Mouse (Mus musculus): ENCODE measurements around the gene Gstcd. TPM values are rescaled to one million over a fixed set of nuclear protein-coding genes. Genes with fewer than 3 reads are reported as not detected.

Gene Gstcd
- polyA plus RNA-seq, 1 experiment from 2014 or later: 7.8 TPM

- ATAC-seq (ENCODE audit: low read depth): no peak
- H3K4me2 ChIP-seq (ENCODE audit: low read depth, low read length): no peak overlapping the region
- 79% methylated on average over 5 of the region's 5 CpGs for WGBS
Measured at GRCm38 (mm10) chr3:132986188-132986587, 105.6 kb downstream of the Gstcd start.

GRCm38 (mm10) chr3:132983845-132984485 is 107.9 kb downstream of the Gstcd start:
- ATAC-seq (ENCODE audit: low read depth): peak; percentile 96
- H3K4me1 ChIP-seq (replicated peaks; ENCODE audit: control insufficient read depth, insufficient read depth, low read length): peaks cover 20% of the 10 kb centered on the region
- H3K4me2 ChIP-seq (ENCODE audit: low read depth, low read length): peak overlapping the region; percentile 17
- H3K4me3 ChIP-seq (ENCODE audit: low read length): no peak overlapping the region
- H3K27ac ChIP-seq (ENCODE audit: low read length): peak overlapping the region; percentile 90
- no peaks in the 10 kb centered on the region for H3K27me3 ChIP-seq (ENCODE audit: control insufficient read depth, insufficient read depth, low read depth, low read length)
- no peaks in the 10 kb centered on the region for H3K9me3 ChIP-seq (ENCODE audit: control insufficient read depth, low read length)
- 0 out of 2 replicates have a peak overlapping the region, but pooled peaks have one; percentile 27 for H3K9ac ChIP-seq (ENCODE audit: low read length)
- H3K36me3 ChIP-seq (ENCODE audit: control insufficient read depth, insufficient read depth, low read length): no peaks in the 10 kb centered on the region
- WGBS: 7% methylated on average over 4 of the region's 4 CpGs

More at GRCm38 (mm10) chr3:132986188-132986587, 105.6 kb downstream of the Gstcd start:
- Histone ChIP-seq H3K27ac (ENCODE audit: low read length) (no peak overlapping the region), H3K4me1 (replicated peaks; ENCODE audit: control insufficient read depth, insufficient read depth, low read length) (peaks cover 20% of the 10 kb centered on the region), H3K36me3 (ENCODE audit: control insufficient read depth, insufficient read depth, low read length) (no peaks in the 10 kb centered on the region), H3K27me3 (ENCODE audit: control insufficient read depth, insufficient read depth, low read depth, low read length) (no peaks in the 10 kb centered on the region), H3K9me3 (ENCODE audit: control insufficient read depth, low read length) (no peaks in the 10 kb centered on the region), H3K4me3 (ENCODE audit: low read length) (no peak overlapping the region), H3K9ac (ENCODE audit: low read length) (no peak overlapping the region)

GRCm38 (mm10) chr3:132981968-132982367 is 109.9 kb downstream of the Gstcd start:
- WGBS: 92% methylated on average over 2 of the region's 2 CpGs
- no peak for ATAC-seq (ENCODE audit: low read depth)
- Histone ChIP-seq H3K4me3 (ENCODE audit: low read length) (no peak overlapping the region), H3K9me3 (ENCODE audit: control insufficient read depth, low read length) (no peaks in the 10 kb centered on the region), H3K9ac (ENCODE audit: low read length) (no peak overlapping the region), H3K27ac (ENCODE audit: low read length) (no peak overlapping the region), H3K27me3 (ENCODE audit: control insufficient read depth, insufficient read depth, low read depth, low read length) (no peaks in the 10 kb centered on the region), H3K36me3 (ENCODE audit: control insufficient read depth, insufficient read depth, low read length) (no peaks in the 10 kb centered on the region), H3K4me2 (ENCODE audit: low read depth, low read length) (no peak overlapping the region), H3K4me1 (replicated peaks; ENCODE audit: control insufficient read depth, insufficient read depth, low read length) (peaks cover 20% of the 10 kb centered on the region)

- H3K4me3 ChIP-seq (ENCODE audit: low read length): no peak overlapping the region
- no peak overlapping the region for H3K9ac ChIP-seq (ENCODE audit: low read length)
- 89% methylated on average over 12 of the region's 12 CpGs for WGBS
- no peaks in the 10 kb centered on the region for H3K36me3 ChIP-seq (ENCODE audit: control insufficient read depth, insufficient read depth, low read length)
- H3K27ac ChIP-seq (ENCODE audit: low read length): no peak overlapping the region
- no peaks in the 10 kb centered on the region for H3K9me3 ChIP-seq (ENCODE audit: control insufficient read depth, low read length)
- H3K4me2 ChIP-seq (ENCODE audit: low read depth, low read length): no peak overlapping the region
- H3K27me3 ChIP-seq (ENCODE audit: control insufficient read depth, insufficient read depth, low read depth, low read length): no peaks in the 10 kb centered on the region
- ATAC-seq (ENCODE audit: low read depth): no peak
- peaks cover 19% of the 10 kb centered on the region for H3K4me1 ChIP-seq (replicated peaks; ENCODE audit: control insufficient read depth, insufficient read depth, low read length)
Measured at GRCm38 (mm10) chr3:132979781-132980461, 111.9 kb downstream of the Gstcd start.

GRCm38 (mm10) chr3:132966255-132966654 is 125.6 kb downstream of the Gstcd start:
- no peaks in the 10 kb centered on the region; the same call in 1 of the 2 replicates for H3K4me1 ChIP-seq (replicated peaks; ENCODE audit: control insufficient read depth, insufficient read depth, low read length)
- H3K27ac ChIP-seq (ENCODE audit: low read length): no peak overlapping the region
- H3K36me3 ChIP-seq (ENCODE audit: control insufficient read depth, insufficient read depth, low read length): no peaks in the 10 kb centered on the region
- H3K4me3 ChIP-seq (ENCODE audit: low read length): no peak overlapping the region
- no peak for ATAC-seq (ENCODE audit: low read depth)
- H3K4me2 ChIP-seq (ENCODE audit: low read depth, low read length): no peak overlapping the region
- H3K9ac ChIP-seq (ENCODE audit: low read length): no peak overlapping the region
- WGBS: 70% methylated on average over 5 of the region's 5 CpGs
- no peaks in the 10 kb centered on the region for H3K27me3 ChIP-seq (ENCODE audit: control insufficient read depth, insufficient read depth, low read depth, low read length)
- H3K9me3 ChIP-seq (ENCODE audit: control insufficient read depth, low read length): no peaks in the 10 kb centered on the region

GRCm38 (mm10) chr3:132964715-132965507 is 126.9 kb downstream of the Gstcd start:
- H3K4me2 ChIP-seq (ENCODE audit: low read depth, low read length): no peak overlapping the region
- ATAC-seq (ENCODE audit: low read depth): peak; percentile 38; the same call in 1 of the 2 replicates
- no peak overlapping the region for H3K9ac ChIP-seq (ENCODE audit: low read length)
- WGBS: 39% methylated on average over 9 of the region's 9 CpGs
- H3K4me3 ChIP-seq (ENCODE audit: low read length): no peak overlapping the region
- no peaks in the 10 kb centered on the region for H3K27me3 ChIP-seq (ENCODE audit: control insufficient read depth, insufficient read depth, low read depth, low read length)
- H3K27ac ChIP-seq (ENCODE audit: low read length): no peak overlapping the region; the same call in 1 of the 2 replicates
- H3K4me1 ChIP-seq (replicated peaks; ENCODE audit: control insufficient read depth, insufficient read depth, low read length): no peaks in the 10 kb centered on the region; the same call in 1 of the 2 replicates
- no peaks in the 10 kb centered on the region for H3K9me3 ChIP-seq (ENCODE audit: control insufficient read depth, low read length)
- H3K36me3 ChIP-seq (ENCODE audit: control insufficient read depth, insufficient read depth, low read length): no peaks in the 10 kb centered on the region

DNA sequence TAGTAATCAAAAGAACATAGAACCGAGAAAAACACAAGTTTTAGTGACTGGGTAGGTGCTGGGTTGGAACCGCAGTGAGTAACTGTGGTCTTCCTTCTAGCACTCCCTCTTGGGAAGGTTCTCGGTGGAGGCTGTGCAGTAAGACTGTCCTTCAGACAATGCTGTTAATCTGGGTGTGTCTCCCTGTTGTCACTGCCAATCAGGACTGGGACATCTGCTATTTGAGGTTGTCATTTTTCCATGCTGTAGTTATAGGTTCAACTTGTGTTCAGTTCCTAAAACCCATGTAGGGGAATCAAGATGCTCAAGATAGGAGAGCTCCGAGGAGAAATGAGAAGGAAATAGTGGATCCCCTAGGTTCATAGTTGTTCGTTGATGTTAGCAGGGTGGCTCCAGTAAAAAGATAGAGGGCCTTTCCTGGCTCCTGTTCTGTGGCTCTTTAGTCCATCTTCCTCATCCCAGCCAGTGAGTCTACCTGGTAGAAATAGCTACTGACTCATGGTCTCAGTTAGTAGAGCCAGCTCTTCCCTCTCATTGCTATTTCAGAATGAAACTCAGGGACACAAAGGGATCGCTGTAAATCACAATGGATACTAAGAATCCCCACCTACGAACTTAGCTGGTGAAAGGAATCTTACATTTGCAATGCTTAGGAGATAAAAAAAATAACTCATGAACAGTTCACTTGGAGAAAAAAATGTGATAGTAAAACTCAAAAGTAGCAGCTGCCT is 129.0 kb downstream of the Gstcd start:
- ATAC-seq (ENCODE audit: low read depth): no peak
- no peak overlapping the region for H3K9ac ChIP-seq (ENCODE audit: low read length)
- no peak overlapping the region for H3K27ac ChIP-seq (ENCODE audit: low read length)
- 88% methylated on average over 7 of the region's 7 CpGs for WGBS
- H3K4me1 ChIP-seq (replicated peaks; ENCODE audit: control insufficient read depth, insufficient read depth, low read length): no peaks in the 10 kb centered on the region; the same call in 1 of the 2 replicates
- H3K4me3 ChIP-seq (ENCODE audit: low read length): no peak overlapping the region
- no peaks in the 10 kb centered on the region for H3K36me3 ChIP-seq (ENCODE audit: control insufficient read depth, insufficient read depth, low read length)
- H3K9me3 ChIP-seq (ENCODE audit: control insufficient read depth, low read length): no peaks in the 10 kb centered on the region
- no peak overlapping the region for H3K4me2 ChIP-seq (ENCODE audit: low read depth, low read length)
- H3K27me3 ChIP-seq (ENCODE audit: control insufficient read depth, insufficient read depth, low read depth, low read length): no peaks in the 10 kb centered on the region

DNA sequence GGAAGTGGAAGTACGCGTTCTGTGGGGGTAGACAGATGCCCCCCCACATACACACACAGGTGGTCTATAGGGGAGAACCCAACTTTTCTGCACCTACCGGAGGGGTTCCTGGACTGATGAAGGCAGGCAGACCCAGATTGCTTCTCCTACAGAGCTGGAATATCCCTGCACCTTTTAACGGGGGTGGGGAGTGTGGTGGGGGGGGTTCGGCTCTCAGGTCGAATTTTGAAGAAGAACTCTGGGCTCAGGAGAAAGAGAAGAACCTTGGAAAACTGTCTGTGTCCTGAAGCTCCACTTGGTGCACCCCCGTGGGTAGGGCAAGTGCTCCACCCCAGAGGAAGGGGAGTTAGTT is 141.3 kb downstream of the Gstcd start:
- Histone ChIP-seq H3K4me2 (ENCODE audit: low read depth, low read length) (peak overlapping the region; percentile 94), H3K9ac (ENCODE audit: low read length) (peak overlapping the region; percentile 83), H3K9me3 (ENCODE audit: control insufficient read depth, low read length) (no peaks in the 10 kb centered on the region), H3K4me3 (ENCODE audit: low read length) (peak overlapping the region; percentile 85), H3K4me1 (replicated peaks; ENCODE audit: control insufficient read depth, insufficient read depth, low read length) (peaks cover 19% of the 10 kb centered on the region), H3K27ac (ENCODE audit: low read length) (peak overlapping the region; percentile 83), H3K36me3 (ENCODE audit: control insufficient read depth, insufficient read depth, low read length) (peaks cover 6% of the 10 kb centered on the region), H3K27me3 (ENCODE audit: control insufficient read depth, insufficient read depth, low read depth, low read length) (no peaks in the 10 kb centered on the region; the same call in none of the 2 replicates)
- no peak for ATAC-seq (ENCODE audit: low read depth)
- 8% methylated on average over 7 of the region's 7 CpGs for WGBS

Measured in lung, embryonic 16.5 days (tissue).